Mouse (Mus musculus): ENCODE measurements around the gene 5730455P16Rik. TPM values are rescaled to one million over a fixed set of nuclear protein-coding genes. Genes with fewer than 3 reads are reported as not detected.
A peak's percentile ranks its signal among the peaks of the same experiment; 100 is the strongest.

5730455P16Rik gene
- polyA plus RNA-seq, 1 experiment: 3.5 TPM

DNA sequence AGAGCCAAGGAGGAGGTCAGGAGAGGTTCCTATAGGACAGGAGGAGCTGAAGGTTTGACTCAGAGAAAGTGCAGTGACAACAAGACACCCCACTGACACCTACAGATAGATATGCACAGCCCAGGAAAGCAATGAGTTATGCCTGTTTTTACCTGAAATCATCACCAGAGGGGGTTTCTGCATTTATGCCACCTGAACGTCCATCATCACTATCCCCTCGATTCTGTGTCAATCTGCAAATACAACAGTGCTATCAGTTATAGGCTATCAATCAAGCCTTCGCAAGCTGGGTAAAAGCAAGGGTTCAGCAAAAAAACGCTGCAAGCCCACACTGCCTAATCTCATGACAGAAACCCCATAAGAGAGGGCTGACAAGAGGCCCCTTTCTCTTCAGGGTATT lies 1.2 kb downstream of the 5730455P16Rik start:
- Histone ChIP-seq H3K4me3 (ENCODE audit: extremely low read depth, insufficient read depth, insufficient read length) (no peak overlapping the region), H3K4me1 (ENCODE audit: control insufficient read depth, insufficient read depth, insufficient read length) (no peaks in the 10 kb centered on the region; the same call in 1 of the 2 replicates), H3K27me3 (ENCODE audit: control insufficient read depth, insufficient read depth, low read length) (no peaks in the 10 kb centered on the region), H3K27ac (ENCODE audit: insufficient read depth, low read length) (no peak overlapping the region), H3K36me3 (ENCODE audit: control insufficient read depth, insufficient read depth, low read length) (peaks cover 4% of the 10 kb centered on the region; the same call in 1 of the 2 replicates)
- WGBS: 52% methylated on average over 4 of the region's 4 CpGs
- DNase-seq (ENCODE audit: low read depth in 1 of 2, low spot score in 2 of 2): no peak
- TF ChIP-seq POLR2A (IDR thresholded peaks at IDR 0.05; ENCODE audit: low read depth, low read length): no peak
- no peak for TF ChIP-seq CTCF (IDR thresholded peaks at IDR 0.05; ENCODE audit: extremely low read depth, insufficient read depth, insufficient read length, insufficient replicate concordance)

DNA sequence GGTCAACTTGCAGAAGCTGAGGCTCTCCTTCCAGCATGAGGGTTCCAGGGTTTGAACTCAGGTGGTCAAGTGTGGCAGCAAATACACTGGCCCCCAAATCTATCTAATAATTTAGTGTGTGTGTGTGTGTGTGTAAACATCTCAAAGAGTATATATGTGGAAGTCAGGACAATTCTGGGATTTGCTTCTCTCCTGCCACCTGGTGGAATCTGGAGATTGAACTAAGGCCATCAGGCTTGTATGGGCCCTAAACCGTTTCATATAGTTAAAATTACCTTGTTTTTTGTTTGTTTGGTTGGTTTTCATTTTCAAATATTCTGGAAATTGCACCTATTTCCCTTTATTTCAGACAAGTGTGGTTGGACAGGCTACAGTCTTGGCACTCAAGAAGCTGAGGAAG lies 8.9 kb downstream of the 5730455P16Rik start:
- TF ChIP-seq POLR2A (IDR thresholded peaks at IDR 0.05; ENCODE audit: low read depth, low read length): no peak
- TF ChIP-seq CTCF (IDR thresholded peaks at IDR 0.05; ENCODE audit: extremely low read depth, insufficient read depth, insufficient read length, insufficient replicate concordance): no peak
- DNase-seq (ENCODE audit: low read depth in 1 of 2, low spot score in 2 of 2): no peak
- Histone ChIP-seq H3K27me3 (ENCODE audit: control insufficient read depth, insufficient read depth, low read length) (no peaks in the 10 kb centered on the region), H3K4me3 (ENCODE audit: extremely low read depth, insufficient read depth, insufficient read length) (no peak overlapping the region), H3K27ac (ENCODE audit: insufficient read depth, low read length) (no peak overlapping the region), H3K36me3 (ENCODE audit: control insufficient read depth, insufficient read depth, low read length) (peaks cover 14% of the 10 kb centered on the region), H3K4me1 (ENCODE audit: control insufficient read depth, insufficient read depth, insufficient read length) (no peaks in the 10 kb centered on the region)
- WGBS: 97% methylated on average over 1 of the region's 1 CpGs

DNA sequence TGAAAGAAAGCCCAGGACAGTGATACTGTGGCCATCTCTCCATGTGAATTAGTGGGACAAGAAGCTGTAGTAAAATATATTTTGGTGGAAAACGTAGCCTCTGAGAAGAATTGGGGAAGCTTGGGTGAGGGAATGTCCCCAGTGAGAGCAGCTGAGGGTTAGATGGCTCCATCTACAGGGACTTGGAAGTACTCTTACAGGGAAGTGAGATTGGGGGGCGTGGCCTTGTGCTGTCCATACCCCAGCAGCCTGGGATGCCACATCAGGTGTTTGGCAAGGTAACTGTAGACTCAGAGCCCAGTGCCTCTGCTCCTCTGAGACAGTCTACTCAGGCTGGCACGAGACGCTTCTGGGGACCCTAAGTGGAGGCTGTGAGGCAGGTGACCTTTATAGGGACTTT lies 23.0 kb downstream of the 5730455P16Rik start:
- Histone ChIP-seq H3K36me3 (ENCODE audit: control insufficient read depth, insufficient read depth, low read length) (no peaks in the 10 kb centered on the region), H3K27me3 (ENCODE audit: control insufficient read depth, insufficient read depth, low read length) (0 out of 2 replicates have a peak, but pooled peaks cover 2% of the 10 kb centered on the region), H3K4me3 (ENCODE audit: extremely low read depth, insufficient read depth, insufficient read length) (no peak overlapping the region), H3K4me1 (ENCODE audit: control insufficient read depth, insufficient read depth, insufficient read length) (no peaks in the 10 kb centered on the region), H3K27ac (ENCODE audit: insufficient read depth, low read length) (no peak overlapping the region)
- WGBS: 58% methylated on average over 4 of the region's 4 CpGs
- peak in 1 of 2 experiments; percentile 7 for DNase-seq (ENCODE audit: low read depth in 1 of 2, low spot score in 2 of 2)
- TF ChIP-seq CTCF (IDR thresholded peaks at IDR 0.05; ENCODE audit: extremely low read depth, insufficient read depth, insufficient read length, insufficient replicate concordance) (no peak), POLR2A (IDR thresholded peaks at IDR 0.05; ENCODE audit: low read depth, low read length) (no peak)

DNA sequence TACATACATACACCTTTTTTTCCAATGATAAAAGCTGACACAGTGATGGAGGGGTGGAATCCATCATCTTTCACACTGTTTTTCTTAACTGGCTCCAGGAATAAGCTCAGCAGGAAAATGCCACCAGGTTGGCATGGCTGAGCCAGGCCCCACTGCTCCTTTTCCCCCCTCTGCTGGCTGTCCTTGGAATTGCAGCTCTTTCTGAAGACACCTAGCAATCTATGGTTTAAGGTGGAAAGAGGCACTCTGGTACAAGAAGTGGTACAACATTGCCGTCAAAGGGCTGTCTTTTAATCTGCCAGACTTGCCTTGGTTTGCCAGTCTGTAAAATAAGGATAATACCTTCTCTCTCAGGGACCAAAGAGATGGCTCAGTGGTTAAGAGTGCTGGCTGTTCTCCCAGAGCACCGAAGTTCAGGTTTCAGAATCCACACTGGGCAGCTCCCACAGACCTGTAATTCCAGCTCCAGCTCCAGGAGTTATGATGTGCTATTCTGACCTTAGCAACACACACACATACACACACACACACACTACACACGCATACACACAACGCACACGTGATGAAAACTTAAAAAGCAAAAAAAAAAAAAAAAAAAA lies 25.9 kb downstream of the 5730455P16Rik start:
- WGBS: 63% methylated on average over 5 of the region's 5 CpGs
- TF ChIP-seq POLR2A (IDR thresholded peaks at IDR 0.05; ENCODE audit: low read depth, low read length): no peak
- peak; percentile 81 for TF ChIP-seq CTCF (IDR thresholded peaks at IDR 0.05; ENCODE audit: extremely low read depth, insufficient read depth, insufficient read length, insufficient replicate concordance)
- DNase-seq (ENCODE audit: low read depth in 1 of 2, low spot score in 2 of 2): peak; percentile 41 to 78
- Histone ChIP-seq H3K27ac (ENCODE audit: insufficient read depth, low read length) (no peak overlapping the region), H3K36me3 (ENCODE audit: control insufficient read depth, insufficient read depth, low read length) (no peaks in the 10 kb centered on the region), H3K4me3 (ENCODE audit: extremely low read depth, insufficient read depth, insufficient read length) (no peak overlapping the region), H3K27me3 (ENCODE audit: control insufficient read depth, insufficient read depth, low read length) (0 out of 2 replicates have a peak, but pooled peaks cover 2% of the 10 kb centered on the region), H3K4me1 (ENCODE audit: control insufficient read depth, insufficient read depth, insufficient read length) (no peaks in the 10 kb centered on the region)

DNA sequence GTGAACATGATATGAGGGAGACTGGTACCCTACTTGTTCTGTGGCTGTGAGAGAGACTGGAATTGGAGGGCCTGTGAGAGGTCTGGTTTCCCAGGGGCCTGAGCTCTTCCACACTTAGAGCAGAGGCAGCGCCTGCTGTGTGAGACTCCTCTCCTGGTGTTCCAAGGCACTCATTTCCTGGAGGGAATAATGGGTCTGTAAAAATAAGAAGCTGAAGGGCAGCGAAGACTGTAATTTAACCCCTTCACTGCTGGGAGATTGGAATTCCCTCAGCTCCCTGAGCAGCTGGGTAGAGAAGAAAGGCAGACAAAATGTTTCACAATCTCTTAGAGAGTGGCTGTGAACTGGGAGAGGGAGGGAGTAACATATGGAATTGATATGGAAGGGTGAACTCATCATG lies 35.4 kb downstream of the 5730455P16Rik start:
- Histone ChIP-seq H3K4me1 (ENCODE audit: control insufficient read depth, insufficient read depth, insufficient read length) (no peaks in the 10 kb centered on the region), H3K27me3 (ENCODE audit: control insufficient read depth, insufficient read depth, low read length) (no peaks in the 10 kb centered on the region), H3K27ac (ENCODE audit: insufficient read depth, low read length) (no peak overlapping the region), H3K36me3 (ENCODE audit: control insufficient read depth, insufficient read depth, low read length) (no peaks in the 10 kb centered on the region), H3K4me3 (ENCODE audit: extremely low read depth, insufficient read depth, insufficient read length) (no peak overlapping the region)
- TF ChIP-seq CTCF (IDR thresholded peaks at IDR 0.05; ENCODE audit: extremely low read depth, insufficient read depth, insufficient read length, insufficient replicate concordance): no peak
- no peak for TF ChIP-seq POLR2A (IDR thresholded peaks at IDR 0.05; ENCODE audit: low read depth, low read length)
- 84% methylated on average over 2 of the region's 2 CpGs for WGBS
- no peak for DNase-seq (ENCODE audit: low read depth in 1 of 2, low spot score in 2 of 2)

DNA sequence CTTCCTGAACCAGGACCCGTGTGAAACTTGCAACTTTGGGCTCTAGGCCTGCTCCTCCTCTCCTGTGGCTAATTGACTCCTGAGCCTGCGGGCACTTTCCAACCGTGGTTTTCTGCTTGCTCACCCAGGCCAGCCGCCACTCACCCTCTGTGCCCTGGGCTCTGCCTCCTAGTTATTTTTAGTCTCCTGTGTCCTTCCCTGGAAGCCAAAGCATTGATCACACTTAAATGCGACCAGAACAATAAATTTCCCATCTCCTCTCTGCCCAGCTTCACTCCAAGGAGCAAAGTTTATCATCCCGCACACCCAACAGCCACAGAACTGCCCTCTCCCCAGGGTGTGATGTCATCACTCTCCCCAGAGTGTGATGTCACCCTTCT lies 41.5 kb downstream of the 5730455P16Rik start:
- Histone ChIP-seq H3K36me3 (ENCODE audit: control insufficient read depth, insufficient read depth, low read length) (no peaks in the 10 kb centered on the region), H3K27ac (ENCODE audit: insufficient read depth, low read length) (no peak overlapping the region), H3K4me3 (ENCODE audit: extremely low read depth, insufficient read depth, insufficient read length) (no peak overlapping the region), H3K27me3 (ENCODE audit: control insufficient read depth, insufficient read depth, low read length) (no peaks in the 10 kb centered on the region), H3K4me1 (ENCODE audit: control insufficient read depth, insufficient read depth, insufficient read length) (no peaks in the 10 kb centered on the region)
- 36% methylated on average over 6 of the region's 6 CpGs for WGBS
- TF ChIP-seq CTCF (IDR thresholded peaks at IDR 0.05; ENCODE audit: extremely low read depth, insufficient read depth, insufficient read length, insufficient replicate concordance) (no peak), POLR2A (IDR thresholded peaks at IDR 0.05; ENCODE audit: low read depth, low read length) (no peak)
- no peak for DNase-seq (ENCODE audit: low read depth in 1 of 2, low spot score in 2 of 2)

DNA sequence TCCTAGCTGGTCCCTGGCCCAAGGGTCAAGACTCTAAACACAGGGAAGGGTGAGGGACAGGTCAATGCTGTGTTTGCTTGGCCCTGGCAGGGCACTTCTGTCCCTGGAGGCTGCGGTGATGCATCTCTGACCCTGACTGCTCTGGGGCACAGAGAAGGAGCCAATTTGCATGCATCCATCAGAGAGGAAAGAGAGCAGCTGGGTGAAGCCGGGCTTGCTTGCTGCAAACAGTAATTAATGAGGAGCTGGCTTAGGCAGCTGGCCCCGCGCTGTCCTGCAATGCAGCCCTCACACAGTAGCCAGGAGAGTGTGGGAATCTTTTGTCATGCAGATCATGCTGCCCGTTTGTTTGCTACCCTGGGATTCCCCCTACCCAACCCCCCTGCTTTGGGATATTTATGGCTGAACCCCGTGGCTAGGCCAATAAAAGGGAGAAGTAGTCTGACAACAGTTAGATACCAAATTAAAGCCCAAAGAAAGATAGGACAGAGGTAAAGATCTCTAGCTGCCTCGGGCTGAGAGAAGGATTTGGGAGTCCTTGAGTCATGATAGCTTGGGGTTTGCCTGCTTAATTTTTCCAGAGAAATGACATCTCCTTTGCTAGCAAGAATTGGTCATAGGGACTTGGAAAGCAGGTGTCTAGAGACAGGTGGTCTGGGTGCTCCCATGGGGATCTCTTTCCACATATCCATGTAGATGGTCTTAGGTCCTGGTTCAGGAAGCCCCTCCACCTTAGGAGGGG lies 42.1 kb downstream of the 5730455P16Rik start:
- no peaks in the 10 kb centered on the region for H3K27me3 ChIP-seq (ENCODE audit: control insufficient read depth, insufficient read depth, low read length)
- WGBS: 35% methylated on average over 7 of the region's 7 CpGs

More for the DNA sequence above, 42.1 kb downstream of the 5730455P16Rik start:
- no peak overlapping the region for H3K4me3 ChIP-seq (ENCODE audit: extremely low read depth, insufficient read depth, insufficient read length)
- no peak for DNase-seq (ENCODE audit: low read depth in 1 of 2, low spot score in 2 of 2)
- H3K27ac ChIP-seq (ENCODE audit: insufficient read depth, low read length): no peak overlapping the region
- no peaks in the 10 kb centered on the region for H3K36me3 ChIP-seq (ENCODE audit: control insufficient read depth, insufficient read depth, low read length)
- no peak for TF ChIP-seq POLR2A (IDR thresholded peaks at IDR 0.05; ENCODE audit: low read depth, low read length)
- TF ChIP-seq CTCF (IDR thresholded peaks at IDR 0.05; ENCODE audit: extremely low read depth, insufficient read depth, insufficient read length, insufficient replicate concordance): no peak
- no peaks in the 10 kb centered on the region for H3K4me1 ChIP-seq (ENCODE audit: control insufficient read depth, insufficient read depth, insufficient read length)
